Mouse (Mus musculus) lung, postnatal 4 days (tissue): Measurements from ENCODE around the gene Scube1.

Experiments
- DNase-seq, 2 experiments: peaks; one replicate each; pipeline ENCODE4 v3.0.0; 2021

Gene Scube1

DNA sequence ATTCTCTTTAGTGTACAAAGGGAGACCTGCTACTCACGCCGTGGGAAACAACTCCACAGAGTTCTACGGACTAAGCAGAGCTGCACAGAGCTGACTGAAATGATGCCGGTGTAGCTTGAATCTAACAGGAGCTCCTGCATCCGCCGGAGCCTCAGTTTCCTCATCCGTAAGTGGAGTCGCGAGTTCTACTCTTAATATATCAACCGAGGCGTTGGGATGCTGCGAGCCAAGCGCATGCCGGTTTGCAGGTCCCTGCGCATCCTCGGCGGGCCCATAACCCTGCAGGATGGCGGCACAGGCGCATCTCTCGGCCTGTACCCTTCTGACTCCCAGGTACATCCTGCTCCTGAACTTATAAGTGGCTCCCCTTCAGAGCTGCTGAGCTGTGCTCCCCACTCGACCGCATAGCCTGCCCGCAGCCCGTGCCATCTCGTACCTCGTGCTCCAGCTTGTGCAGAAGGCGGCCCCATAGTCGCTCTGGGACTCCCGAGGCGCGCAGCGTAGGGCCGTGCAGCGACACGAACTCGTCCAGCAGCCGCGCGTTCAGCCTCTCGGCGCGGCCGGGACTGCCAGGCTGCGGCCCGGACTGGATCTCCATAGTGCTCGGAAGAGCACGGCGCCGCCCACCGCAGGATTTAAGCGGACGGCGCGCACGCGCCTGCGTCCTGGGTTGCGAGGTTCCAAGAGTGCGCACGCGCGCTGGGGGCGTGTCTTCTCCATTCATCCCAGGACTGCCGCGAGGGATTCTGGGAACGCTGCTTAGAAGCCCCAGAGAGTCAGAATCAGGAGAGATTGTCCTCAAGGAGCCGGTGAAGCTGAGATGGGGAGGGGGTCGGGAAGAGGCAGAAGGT, 130.1 kb downstream of the Scube1 start, which contains the start of gene Ttll12:
Gene Ttll12, minus strand, starts transcription at position 645 of the 851 bp plus-strand sequence.
- peak; percentile 95 for DNase-seq

DNA sequence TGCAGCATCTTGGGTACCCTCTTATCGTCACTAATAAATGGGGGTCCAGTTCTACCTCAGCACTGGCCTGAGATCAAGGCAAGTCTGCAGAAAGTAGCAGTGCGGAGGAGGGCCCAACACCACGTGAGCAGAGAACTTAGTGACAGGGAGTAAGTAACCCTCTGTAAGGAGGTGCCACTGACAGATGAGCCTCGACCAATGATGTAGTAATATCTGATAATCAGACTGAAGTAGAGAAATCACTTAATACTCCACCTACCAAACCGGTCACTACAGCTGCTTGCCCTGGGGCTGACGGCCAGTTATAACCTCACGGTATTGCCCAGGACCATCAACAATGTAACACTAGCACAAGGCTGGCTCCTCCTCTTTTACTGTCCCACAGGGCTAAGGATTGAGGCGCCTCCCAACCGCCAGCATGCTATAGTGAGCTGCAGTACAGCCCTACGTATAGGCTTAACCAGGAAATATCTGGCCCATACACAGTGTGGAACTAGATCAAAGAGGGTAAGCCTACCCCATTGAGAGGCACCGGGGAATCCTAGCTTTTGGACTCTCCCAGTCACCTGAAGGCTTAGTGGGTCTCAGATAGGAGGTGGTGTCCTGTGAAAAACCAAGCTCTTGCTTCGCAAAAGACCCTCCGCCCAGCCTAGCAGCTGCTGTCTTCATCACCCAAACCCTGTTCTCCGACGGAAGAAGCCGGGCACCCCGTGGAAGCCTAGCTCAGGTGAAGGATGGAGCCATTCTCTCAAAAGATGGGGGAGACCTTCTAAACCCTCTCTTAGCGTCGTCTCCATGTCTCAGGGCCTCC, 130.9 kb downstream of the Scube1 start:
- no peak for DNase-seq

DNA sequence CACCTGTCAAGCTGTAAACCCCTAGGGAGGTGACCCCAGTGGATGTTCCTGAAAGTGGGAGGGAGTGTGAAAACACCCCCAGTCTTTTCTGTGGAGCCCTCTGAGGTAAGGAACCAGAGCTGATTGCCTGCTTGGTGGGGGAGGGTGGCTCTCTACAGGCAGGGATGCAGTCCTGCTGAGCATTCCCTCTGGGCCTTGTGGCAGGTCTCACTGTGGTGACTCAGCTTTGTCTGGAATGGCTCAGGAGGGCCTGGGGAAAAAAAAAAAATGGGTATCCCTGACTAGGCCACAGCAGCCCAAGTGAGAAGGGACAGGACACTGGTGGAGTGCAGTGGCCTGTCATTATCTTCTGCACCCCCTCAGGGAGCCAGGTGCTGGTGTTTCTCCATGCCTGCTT, 131.6 kb downstream of the Scube1 start:
- no peak for DNase-seq

DNA sequence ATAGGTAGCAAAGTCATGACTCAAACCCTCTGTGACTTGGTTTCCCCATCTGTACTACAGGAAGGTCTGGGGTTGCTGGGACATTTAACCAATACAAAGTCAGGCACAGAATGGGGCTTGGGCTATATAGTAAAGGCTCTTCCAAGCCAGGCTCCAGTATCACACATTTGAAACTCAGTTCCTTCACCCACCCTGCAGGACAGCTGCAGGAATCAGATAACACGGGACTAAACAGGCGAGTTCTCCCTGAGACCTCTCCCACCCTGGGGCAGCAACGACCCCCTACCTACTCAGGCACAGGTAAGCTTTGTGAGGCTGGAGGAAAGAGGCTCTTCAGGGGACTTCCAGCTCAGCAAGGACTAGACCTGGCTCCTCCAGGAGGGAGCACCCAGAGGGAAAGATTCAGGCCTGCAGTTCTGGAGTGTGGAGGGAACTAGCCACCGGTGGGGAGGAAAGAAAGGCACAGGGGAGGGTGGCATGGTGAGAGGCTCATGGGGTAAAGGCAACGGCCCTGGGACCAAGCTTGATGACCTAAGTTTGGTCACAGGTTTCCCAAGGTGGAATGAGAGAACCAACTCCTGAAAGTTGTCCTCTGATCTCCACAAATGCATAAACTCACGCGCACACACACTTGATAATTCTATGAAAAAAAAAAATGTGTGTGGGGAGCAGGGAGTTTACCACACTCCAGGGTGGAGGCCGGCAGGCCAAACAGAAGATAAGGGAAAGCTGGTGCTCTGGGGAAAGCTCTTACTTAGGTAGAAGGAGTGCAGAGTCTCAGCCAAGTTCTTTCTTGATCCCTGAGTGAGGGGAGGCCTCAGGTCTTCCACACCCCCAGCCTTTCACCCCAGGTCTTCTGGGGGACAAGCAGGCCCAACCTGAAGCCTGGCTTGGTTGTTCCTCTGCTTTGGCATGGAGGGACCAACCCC, 132.3 kb downstream of the Scube1 start:
- DNase-seq: no peak

DNA sequence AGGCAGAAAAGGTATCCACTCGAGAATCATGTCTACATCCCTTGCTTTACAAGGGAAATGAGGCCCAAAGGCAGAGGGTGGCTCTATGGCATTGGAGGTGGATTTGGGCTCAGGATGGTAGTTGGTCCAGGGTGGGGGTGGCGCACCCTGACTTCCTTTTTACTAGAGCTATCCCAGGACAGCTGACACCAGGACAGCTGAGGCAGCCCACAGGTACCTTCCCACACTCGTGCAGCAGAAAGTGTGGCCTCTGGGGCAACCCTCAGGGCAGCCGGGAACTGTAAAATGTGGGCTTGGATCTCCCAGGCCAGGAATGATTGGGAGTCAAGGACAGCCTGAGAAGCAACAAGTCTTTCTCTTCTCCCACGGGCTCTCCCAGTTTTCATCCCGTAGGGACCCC, 133.1 kb downstream of the Scube1 start:
- DNase-seq: no peak

DNA sequence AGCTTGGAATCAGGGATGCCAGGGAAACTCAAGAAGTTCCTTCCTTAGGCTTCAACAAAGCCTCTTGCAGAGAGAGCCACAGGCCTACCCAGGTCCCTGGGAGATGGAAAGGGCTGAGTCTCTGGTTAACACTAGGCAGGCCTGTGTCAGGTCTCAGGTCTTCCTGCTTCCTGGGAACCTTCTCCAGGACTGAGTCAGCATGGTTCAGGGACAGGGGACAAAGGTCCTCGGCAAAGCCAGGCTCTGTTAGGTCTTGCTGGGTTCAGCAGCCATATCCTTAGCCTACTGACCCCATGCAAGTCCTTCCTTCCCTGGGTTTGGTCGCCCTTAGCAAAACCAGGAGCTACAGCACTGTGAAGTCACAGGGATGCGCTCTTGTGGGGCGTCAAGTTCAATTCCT, 134.0 kb downstream of the Scube1 start:
- DNase-seq: no peak

DNA sequence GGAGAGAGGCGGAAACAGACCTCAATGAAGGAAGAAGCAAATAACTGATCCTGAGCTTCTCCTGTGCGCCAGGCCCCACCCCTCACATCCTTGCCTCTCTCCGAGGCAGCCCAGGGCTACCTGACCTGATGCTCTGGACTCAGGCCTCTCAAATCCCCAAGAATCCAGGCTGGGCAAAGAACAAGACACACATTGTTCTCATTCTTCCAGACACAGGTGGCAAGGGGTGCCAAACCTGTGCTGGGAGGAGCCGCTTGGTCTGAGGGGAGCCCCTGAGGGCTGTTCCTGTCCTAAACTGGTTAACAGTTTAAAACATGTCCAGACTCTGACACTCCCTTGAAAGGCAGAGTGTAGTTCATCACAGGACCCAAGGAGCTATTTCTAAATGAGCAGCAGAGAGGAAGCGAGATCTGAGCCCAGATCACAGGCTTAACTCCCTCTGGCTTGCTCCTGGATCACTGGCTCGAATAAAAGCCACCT, 140.0 kb downstream of the Scube1 start:
- no peak for DNase-seq

DNA sequence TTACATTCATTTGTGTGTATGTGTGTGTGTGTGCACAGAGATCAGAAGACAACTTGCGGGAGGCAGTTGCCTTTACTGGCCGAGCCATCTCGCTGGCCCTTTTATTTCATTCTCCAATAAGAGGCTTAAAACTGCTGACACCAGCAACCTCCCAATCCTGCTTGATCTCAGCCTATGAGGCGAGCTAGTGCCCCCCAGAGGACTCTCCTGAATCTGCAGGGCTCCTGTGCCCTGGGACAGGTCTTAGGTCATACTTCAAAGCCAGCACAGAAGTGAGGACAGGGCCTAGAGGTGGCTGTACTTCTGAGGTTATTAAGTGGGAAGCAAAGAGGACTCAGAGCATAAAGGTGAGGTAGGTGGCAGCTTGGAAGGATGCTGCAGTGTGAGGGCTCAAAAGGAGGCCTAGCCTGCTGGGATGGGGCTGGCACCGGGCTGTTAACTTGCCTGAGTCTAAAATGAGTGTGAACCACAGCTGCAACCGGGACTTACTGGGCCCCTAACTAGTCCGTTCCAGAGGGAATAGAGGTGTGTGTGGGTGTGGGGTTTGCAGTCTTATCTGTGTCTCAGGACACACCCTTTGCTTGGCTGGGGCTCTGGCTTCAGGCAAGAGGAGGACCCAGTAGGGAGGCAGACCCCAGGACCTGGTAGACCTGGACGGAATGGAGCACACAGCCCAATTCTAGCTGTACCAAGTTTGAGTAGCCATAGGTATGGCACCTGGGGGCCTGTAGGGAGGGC, 141.2 kb downstream of the Scube1 start:
- peak; percentile 53 to 76 for DNase-seq

DNA sequence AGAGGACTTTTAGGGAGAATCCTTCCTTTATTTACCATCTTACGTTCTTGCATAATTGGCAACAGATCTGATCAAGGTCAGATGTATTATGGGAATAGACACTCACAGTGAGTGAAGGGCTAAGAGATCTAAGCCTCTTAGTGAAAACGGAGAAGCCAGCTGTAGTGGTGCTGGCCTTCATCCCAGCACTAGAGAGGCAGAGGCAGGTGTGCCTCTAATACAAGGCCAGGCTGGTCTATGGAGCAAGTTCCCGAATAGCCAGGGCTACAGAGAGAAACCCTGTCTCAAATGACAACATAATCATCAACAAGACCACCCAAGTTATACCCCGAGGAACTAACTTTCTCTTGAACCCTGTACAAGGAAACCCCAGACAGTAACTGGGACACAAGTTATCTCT, 141.9 kb downstream of the Scube1 start:
- DNase-seq: no peak

DNA sequence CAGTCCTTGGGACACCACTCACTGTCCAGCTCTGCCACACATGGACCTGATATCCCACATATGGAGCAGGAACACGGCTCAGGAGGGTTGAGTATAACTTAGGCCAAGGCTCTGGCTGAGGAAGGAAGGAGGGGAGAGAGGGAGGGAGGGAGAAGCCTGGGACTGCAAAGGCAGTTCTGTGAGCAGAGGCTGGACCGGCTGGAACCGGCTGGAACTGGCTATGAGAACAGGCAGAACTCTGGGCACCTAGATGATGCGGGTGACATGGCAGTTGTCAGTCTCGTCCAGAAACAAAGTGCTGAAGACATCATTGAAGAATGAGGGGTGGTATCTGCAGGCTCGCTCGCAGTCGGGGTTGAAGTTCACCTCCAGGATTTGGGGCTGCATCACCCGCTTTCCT, 148.2 kb downstream of the Scube1 start:
- no peak for DNase-seq

DNA sequence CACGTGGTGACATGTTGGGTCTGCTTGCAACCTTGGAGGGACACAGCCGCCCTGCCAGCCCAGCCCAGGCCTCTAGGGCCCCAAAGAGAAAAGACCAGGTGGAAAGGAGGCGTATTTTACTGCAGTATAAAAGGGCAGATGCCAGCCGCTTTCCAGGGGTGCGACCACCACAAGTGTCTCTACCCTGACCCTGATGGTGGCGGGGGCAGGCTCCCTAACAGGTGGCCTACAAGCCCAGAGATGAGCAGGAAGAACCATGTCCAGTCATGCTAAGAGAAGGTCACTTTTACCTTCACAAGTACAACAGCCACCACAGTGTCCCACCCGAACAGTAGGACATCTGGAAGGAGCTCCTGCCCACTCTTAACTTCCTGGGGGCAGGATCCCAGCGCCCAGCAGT, 149.3 kb downstream of the Scube1 start:
- no peak for DNase-seq

DNA sequence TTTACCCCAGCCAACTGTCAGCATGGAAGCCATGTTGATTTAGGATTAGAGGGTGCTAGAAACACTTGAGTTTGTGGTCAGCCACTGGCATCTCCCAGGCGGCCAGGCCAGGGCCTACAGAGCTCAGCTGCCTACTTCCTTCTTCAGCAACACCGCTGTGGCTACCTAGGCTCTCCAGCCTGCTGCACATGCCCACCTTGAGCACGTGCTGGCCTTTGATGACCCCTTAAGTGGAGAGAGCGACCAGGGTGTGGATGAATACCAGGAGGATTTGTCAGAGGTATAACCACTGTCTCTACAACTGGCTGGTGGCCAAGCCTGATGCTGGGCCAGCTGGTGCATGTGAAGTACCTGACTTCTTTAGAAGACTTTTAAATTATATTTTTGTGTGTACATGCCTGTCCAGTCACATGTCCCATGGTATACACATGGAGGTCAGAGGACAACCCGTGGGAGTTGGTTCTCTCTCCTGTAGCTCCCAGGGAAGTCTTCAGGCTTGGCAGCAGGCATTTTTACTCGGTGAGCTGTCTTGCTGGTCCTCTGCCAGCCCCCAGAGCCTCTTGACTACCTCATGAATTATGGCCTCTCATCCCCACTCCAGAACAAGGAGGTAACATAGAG, 150.0 kb downstream of the Scube1 start:
- peak; percentile 68 to 82 for DNase-seq

DNA sequence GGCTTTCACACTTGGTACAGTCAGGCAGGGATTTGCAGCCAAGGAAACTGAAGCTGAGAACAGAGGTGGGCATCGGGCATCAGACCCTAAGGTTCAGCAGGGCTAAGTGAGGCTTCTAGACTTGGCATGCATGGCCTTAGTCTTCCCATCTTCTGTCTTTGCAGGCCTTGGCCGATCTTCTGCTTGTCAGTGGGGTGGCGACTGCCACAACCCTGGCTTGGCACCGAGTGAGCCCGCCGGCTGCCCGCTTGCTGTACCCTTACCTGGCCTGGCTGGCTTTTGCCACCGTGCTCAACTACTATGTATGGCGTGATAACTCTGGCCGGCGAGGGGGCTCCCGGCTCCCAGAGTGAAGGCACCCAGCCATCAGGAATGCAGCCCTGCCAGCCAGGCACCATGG, 151.2 kb downstream of the Scube1 start:
- no peak for DNase-seq

DNA sequence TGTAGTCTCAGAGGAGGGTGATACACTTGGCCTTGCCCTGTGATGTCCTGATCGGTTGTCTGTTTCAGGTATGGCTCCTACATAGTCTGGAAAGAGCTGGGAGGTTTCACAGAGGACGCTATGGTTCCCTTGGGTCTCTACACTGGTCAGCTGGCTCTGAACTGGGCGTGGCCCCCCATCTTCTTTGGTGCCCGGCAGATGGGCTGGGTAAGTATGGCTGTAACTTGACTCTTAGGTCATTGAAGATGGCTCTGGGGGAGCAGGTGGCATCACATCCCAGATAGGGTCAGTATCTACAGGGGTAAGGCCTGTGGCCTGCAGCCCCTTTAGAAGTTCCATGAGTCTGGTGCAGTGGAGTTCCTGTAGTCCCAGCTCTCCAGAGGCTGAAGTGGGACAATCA, 152.7 kb downstream of the Scube1 start:
- DNase-seq: no peak

DNA sequence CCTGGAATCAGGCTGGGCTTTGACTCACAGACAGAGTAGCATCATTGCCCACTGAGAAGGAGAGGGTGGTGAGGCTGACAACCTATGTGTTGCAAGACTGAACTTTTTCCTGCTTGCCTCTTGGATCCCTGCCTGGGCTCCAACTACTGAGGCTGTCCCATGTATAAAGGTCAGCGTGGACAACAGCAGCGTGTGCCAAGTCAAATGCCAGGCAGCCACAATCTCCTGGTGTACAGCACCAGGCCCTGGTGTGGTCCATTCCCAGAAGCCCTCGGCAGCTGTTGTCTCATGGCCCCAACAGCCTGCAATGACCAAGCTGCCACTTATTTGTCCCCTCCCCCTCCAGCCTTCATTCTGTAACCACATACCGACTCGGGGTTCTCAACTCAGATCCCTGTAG, 153.2 kb downstream of the Scube1 start:
- DNase-seq: no peak

DNA sequence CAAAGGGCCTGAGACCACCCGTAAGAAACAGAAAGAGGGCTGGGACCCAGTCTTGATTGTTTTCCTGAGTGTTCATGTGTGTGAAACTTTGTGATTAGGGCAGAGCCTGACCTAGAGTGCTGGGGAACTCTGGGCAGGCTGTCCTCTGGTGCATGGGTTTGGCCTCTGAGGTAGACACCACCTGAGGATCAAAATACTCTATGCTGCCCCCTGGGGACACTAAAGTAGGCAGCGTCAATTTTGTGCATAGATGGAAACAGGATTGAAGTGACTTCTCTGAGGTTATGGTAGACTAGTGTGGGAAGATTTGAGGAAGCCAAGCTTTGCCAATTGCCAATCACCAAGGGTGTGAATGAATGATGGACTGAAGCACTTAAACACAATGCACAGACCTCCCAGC, 154.2 kb downstream of the Scube1 start:
- no peak for DNase-seq

DNA sequence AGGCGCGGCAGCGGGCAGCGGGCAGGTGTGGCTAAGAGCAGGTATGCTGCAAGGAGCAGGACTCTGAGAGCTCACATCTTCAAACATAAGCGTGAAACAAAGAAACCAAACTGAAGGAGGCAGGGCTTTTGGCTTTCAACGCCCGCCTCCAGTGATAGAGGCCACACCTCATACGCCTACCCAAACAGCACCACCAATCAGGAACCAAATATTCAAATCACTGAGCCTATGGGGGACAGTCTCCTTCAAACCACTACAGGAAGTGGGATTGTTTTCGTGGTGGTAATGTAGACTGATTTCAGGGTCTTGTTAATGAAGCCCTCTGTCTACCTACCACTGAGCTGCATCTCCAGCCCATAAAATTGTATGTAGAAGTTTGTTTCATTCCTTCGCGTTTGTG, 155.1 kb downstream of the Scube1 start:
- DNase-seq: peak in 1 of 2 experiments; percentile 25

DNA sequence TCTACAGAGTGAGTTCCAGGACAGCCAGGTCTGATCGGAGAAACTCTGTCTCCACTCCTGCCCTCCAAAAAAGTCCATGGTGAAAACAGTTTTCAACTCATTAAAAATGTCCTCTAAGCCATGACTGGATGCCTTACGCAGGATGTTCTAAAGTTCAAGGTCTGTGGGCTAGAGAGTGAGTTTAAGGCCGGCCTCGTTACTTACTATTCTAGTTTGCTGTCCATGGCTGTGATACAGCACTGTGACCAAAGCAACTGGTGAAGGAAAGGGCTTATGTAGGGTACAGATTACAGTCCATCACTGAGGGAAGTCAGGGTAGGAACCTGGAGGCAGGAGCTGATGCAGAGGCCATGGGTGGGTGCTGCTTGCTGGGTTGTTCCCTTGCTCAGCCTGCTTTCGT, 156.3 kb downstream of the Scube1 start:
- no peak for DNase-seq

DNA sequence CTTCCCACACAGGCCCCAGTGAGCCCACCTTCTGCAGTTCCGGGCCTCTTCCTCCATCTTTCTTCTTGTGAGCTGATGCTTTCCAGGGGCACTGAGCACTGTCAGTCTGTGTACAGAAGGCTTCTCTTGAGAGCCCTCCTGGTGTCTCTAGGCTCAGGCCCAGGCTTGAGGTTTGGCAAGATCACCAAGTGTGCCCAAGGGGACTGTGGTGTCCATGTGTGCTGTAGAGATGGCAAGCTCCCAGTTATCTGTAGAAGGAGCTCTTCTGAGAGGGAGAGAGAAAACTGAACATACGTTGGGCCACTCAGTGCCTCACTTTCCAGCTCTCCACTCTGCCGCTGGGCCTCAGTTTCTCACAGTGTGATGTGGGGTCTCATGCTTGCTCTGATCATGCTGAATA, 157.1 kb downstream of the Scube1 start:
- no peak for DNase-seq

DNA sequence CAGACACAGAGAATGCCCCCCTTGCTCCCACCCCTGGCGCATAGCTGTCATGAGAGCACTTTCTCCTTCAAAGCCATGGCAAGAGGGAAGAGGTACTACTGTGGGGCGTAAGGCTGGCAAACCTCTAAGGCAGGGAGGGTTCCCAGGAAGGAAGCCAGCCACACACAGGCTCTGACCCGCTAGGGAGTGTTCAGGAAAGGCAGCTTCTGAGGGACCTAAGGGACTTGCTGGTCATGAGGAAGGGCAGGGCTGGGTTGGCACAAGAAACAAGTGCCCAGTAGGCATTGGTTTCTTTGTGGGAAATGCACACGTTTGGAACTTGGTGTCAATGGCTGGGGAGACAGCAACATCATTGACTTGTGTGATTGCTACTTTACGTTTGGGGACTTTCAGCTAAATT, 158.8 kb downstream of the Scube1 start:
- no peak for DNase-seq

DNA sequence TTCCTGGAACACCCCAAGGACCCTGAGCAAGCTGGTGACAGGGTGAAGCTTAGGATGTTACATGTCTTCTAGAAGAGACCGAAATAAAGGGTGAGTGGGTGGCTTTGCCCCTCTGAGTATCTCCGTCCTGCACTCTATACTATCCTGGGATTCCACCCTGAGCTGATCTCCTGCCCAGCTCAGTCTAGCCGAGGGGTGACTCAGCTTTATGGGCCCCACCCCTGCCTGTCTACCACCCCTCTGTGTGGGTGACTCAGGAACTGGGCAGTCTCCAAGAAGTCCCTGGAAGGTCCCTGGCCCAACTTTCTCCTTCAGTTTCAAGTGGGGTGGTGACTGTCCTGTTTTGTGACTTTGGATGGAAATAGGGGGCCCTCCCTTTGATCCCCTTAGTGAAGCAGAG, 159.4 kb downstream of the Scube1 start:
- peak in 1 of 2 experiments; percentile 22 for DNase-seq
